Mouse (Mus musculus) kidney, adult 2 months (tissue): ENCODE measurements around the gene Mterf2. TPM values are rescaled to one million over a fixed set of nuclear protein-coding genes. Genes with fewer than 3 reads are reported as not detected.

Experiments
- DNase-seq: peaks from one replicate; pipeline ENCODE4 v3.0.0; 2021
- H3K27ac ChIP-seq: fragments of 200-500 bp; 2 replicates; pipeline ENCODE4 v1.5.1; 2012; ENCODE audit warnings: low read depth, low read length, control low read depth, inconsistent platforms; ENCODE audit not compliant: insufficient read depth
- H3K27me3 ChIP-seq: fragments of 200-500 bp; replicated peaks from 2 replicates; pipeline ENCODE4 v1.6.1; 2012; ENCODE audit warnings: mild to moderate bottlenecking, moderate library complexity, low read length, inconsistent platforms; ENCODE audit not compliant: control insufficient read depth, insufficient read depth
- H3K36me3 ChIP-seq: fragments of 200-500 bp; 2 replicates; pipeline ENCODE4 v1.6.1; 2012; ENCODE audit warnings: mild to moderate bottlenecking, moderate library complexity, low read length, inconsistent platforms; ENCODE audit not compliant: control insufficient read depth, insufficient read depth
- H3K4me1 ChIP-seq: fragments of 200-500 bp; 2 replicates; pipeline ENCODE4 v1.6.1; 2011; ENCODE audit warnings: low read length; ENCODE audit not compliant: control insufficient read depth, insufficient read depth
- H3K4me3 ChIP-seq: fragments of 200-500 bp; 2 replicates; pipeline ENCODE4 v1.5.1; 2011; ENCODE audit warnings: mild to moderate bottlenecking, low read depth, low read length, control low read depth; ENCODE audit not compliant: insufficient read depth
- CTCF ChIP-seq: fragments of 200-500 bp; conservative IDR thresholded peaks from 2 replicates; pipeline ENCODE4 v1.5.1; 2011; ENCODE audit warnings: low read depth, mild to moderate bottlenecking, control low read depth, low read length, moderate library complexity, mixed read lengths; ENCODE audit not compliant: insufficient read depth, insufficient read length
- POLR2A ChIP-seq: fragments of 200-500 bp; IDR thresholded peaks from one replicate; pipeline ENCODE4 v1.6.1; 2011; ENCODE audit warnings: low read depth, low read length, control low read depth
- WGBS: fragments of 180-500 bp; shearing (Covaris S2); methylation state at CpG from one replicate; pipeline ENCODE4 v1.1.7; 2018; 5-methylcytosine and 5-hydroxymethylcytosine counted together
- polyA plus RNA-seq: library from polyadenylated mRNA; depleted of rRNA; stranded (reverse); fragments of >200 nt; gene quantifications from 2 replicates; pipeline ENCODE4 v1.2.3, GENCODE M21; 2012

Gene Mterf2
- polyA plus RNA-seq, 1 experiment = 10.1 TPM

DNA sequence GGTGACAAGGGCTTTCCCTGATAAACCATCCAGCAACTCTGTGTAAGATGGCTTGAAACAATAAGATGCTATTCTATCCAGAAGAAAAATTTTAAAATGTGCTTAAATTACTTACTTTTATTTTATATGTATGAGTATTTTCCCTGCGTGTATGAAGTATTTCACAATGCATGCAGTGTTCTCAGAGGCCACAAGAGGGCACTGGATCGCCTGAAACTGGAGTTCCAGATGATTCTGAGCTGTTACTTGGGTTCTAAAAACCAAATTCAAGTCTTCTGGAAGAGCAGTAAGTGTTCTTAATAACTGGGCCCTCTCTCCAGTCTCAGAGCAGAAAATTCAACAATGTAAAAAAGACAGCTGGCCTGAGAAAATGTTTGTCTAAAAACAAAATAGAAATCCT lies 26.4 kb upstream of the Mterf2 start:
- no peak overlapping the region for H3K4me3 ChIP-seq
- no peak overlapping the region for H3K27ac ChIP-seq
- TF ChIP-seq POLR2A = no peak
- TF ChIP-seq CTCF = peak; percentile 65
- H3K36me3 ChIP-seq = no peaks in the 10 kb centered on the region
- H3K4me1 ChIP-seq = no peaks in the 10 kb centered on the region
- H3K27me3 ChIP-seq = no peaks in the 10 kb centered on the region
- peak; percentile 58 for DNase-seq
- WGBS = 4% methylated on average over 2 of the region's 2 CpGs

DNA sequence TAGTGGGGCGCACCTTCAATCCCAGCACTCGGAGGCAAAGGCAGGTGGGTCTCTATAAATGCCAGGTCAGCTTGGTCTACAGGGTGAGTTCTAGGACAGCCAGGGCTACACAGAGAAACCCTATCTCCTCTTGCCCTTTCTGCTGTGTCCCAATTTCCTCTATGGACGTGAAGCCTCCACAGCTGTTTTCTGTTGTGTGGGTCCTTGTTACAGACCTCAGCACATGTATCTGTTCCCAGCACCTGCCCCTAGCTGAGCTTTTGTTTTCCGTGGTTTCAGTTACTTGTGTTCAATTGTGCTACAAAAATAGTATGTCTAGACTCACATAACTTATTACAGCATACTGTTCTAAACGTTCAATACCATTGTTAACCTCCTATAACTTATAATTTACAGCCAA lies 21.4 kb upstream of the Mterf2 start:
- TF ChIP-seq POLR2A = no peak
- TF ChIP-seq CTCF = no peak
- Histone ChIP-seq H3K27me3 (no peaks in the 10 kb centered on the region), H3K4me1 (no peaks in the 10 kb centered on the region), H3K36me3 (no peaks in the 10 kb centered on the region; the same call in 1 of the 2 replicates), H3K27ac (no peak overlapping the region), H3K4me3 (no peak overlapping the region)
- no peak for DNase-seq
- WGBS = 84% methylated on average over 5 of the region's 5 CpGs

DNA sequence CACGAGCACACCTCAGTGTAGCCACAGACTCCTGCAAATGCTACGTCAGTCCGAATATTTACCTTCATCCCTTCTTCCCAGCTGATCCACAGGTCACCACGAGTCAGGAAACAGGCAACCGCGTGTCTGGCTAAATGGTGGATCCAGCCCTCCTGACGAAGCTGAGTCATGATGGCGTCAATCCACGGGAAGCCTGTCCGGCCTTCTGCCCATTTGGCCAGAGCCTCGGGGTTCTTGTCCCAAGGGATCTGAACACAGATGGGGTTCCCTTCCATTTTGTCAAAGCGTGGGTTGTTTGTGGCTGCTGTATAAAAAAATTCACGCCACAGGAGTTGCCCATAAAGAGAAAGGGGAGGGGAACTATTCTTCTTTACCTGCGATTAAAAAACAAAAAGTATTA lies 18.5 kb upstream of the Mterf2 start:
- Histone ChIP-seq H3K4me1 (no peaks in the 10 kb centered on the region), H3K36me3 (no peaks in the 10 kb centered on the region; the same call in none of the 2 replicates), H3K4me3 (no peak overlapping the region), H3K27me3 (no peaks in the 10 kb centered on the region), H3K27ac (no peak overlapping the region)
- 87% methylated on average over 14 of the region's 14 CpGs for WGBS
- DNase-seq = no peak
- TF ChIP-seq CTCF (no peak), POLR2A (no peak)

DNA sequence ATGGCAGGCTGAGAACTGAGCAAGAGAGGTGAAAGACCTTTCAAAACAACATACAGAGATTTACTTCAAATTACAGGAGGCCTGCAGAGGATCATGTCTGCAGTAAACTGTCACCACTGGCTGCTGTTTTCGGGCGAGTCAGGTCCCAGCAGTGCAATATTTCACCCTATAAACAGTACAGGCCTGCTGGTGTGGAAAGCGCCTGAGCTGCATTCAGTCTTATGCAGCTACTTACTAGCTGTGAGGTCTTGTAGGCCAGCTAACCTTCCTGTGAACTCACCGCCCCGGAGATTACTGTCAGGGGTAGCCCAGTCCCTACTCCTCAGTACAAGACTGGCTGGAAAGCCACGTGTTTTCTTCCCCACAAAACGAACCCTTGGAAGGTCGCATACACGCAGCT lies 13.6 kb upstream of the Mterf2 start:
- Histone ChIP-seq H3K4me3 (no peak overlapping the region), H3K27me3 (no peaks in the 10 kb centered on the region), H3K27ac (no peak overlapping the region), H3K4me1 (no peaks in the 10 kb centered on the region), H3K36me3 (no peaks in the 10 kb centered on the region; the same call in 1 of the 2 replicates)
- 75% methylated on average over 9 of the region's 9 CpGs for WGBS
- no peak for DNase-seq
- TF ChIP-seq POLR2A (no peak), CTCF (no peak)

DNA sequence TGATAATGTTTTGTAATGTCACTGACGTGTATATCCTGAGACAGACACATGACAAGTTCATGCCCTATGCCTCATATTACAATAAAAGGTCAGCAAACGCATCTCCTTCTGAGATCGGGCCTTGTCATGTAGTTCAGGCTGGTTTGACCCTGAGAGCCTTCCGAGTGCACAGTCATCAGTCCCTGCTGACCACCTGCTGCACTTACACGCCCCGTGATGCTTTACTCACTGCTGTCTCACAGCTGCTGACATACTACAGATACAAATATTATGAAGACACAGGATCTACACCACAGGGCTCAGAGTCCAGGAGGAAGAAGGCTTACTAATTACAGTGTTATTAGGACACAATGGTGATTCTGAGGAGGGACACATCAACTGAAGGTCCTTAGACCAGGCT lies 8.7 kb upstream of the Mterf2 start:
- TF ChIP-seq CTCF = no peak
- no peak for TF ChIP-seq POLR2A
- H3K36me3 ChIP-seq = no peaks in the 10 kb centered on the region
- H3K27me3 ChIP-seq = no peaks in the 10 kb centered on the region
- no peak overlapping the region for H3K27ac ChIP-seq
- H3K4me3 ChIP-seq = no peak overlapping the region
- no peaks in the 10 kb centered on the region for H3K4me1 ChIP-seq
- DNase-seq = no peak
- 89% methylated on average over 6 of the region's 6 CpGs for WGBS

DNA sequence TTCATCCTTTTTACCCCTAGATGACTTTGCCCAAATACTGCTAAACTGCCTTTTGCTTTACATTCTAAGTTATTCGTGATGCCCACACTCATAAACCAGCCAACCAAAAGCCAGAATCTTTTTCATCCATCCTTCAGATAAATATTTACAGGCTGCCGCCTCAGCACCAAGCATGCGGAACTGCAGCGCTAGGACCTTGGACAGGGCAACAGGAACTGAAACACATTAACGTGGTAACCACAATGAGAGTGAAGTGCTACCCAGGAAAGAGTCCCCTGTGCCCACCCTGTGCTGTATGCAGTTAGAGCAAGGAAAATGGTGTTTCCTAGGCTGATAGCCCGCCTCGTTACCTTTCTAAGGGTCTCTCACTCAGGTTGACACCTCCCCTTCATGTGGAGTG lies 626 bp upstream of the Mterf2 start:
- DNase-seq = peak; percentile 65
- 15% methylated on average over 7 of the region's 7 CpGs for WGBS
- H3K36me3 ChIP-seq = no peaks in the 10 kb centered on the region
- no peak overlapping the region for H3K27ac ChIP-seq
- H3K27me3 ChIP-seq = no peaks in the 10 kb centered on the region
- TF ChIP-seq CTCF = no peak
- no peak for TF ChIP-seq POLR2A
- H3K4me1 ChIP-seq = no peaks in the 10 kb centered on the region; the same call in 1 of the 2 replicates
- H3K4me3 ChIP-seq = no peak overlapping the region

DNA sequence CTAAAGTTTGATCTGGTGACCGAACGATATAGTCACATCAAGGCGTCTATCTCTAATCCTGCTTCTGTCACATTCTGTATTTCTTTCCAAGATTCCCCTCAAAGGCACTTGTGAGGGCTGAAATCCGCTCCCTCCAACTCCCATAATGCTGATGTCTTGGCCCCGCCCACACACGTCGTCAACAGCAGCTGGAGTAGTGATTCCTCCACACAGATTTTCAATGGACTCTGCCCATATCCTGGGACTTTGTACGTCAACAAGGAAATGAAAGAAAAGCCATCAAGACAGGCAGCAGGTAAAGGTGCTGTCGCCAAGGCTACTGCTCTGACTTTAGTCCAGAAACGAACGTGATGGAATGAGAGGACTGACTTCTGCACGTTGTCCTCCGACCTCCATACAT lies 2.6 kb downstream of the Mterf2 start:
- Histone ChIP-seq H3K4me1 (no peaks in the 10 kb centered on the region; the same call in 1 of the 2 replicates), H3K27me3 (no peaks in the 10 kb centered on the region), H3K4me3 (no peak overlapping the region), H3K27ac (no peak overlapping the region), H3K36me3 (no peaks in the 10 kb centered on the region)
- TF ChIP-seq POLR2A = no peak
- no peak for TF ChIP-seq CTCF
- DNase-seq = no peak
- WGBS = 79% methylated on average over 13 of the region's 13 CpGs

DNA sequence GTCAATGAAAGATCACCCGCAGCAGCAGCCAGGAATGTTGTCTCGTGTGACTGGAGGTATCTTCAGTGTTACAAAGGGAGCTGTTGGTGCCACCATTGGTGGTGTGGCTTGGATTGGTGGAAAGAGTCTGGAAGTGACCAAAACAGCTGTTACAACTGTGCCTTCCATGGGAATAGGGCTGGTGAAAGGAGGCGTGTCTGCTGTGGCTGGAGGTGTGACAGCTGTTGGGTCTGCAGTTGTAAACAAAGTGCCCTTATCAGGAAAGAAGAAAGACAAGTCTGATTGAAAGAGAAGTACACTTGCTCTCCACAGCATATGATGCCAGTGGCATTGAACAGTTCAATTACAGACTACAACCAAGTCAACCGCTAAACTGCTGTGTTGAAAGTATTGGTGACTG lies 13.4 kb downstream of the Mterf2 start:
- no peak overlapping the region for H3K27ac ChIP-seq
- H3K36me3 ChIP-seq = no peaks in the 10 kb centered on the region
- no peak overlapping the region for H3K4me3 ChIP-seq
- 89% methylated on average over 4 of the region's 4 CpGs for WGBS
- no peaks in the 10 kb centered on the region for H3K27me3 ChIP-seq
- TF ChIP-seq CTCF = no peak
- TF ChIP-seq POLR2A = no peak
- H3K4me1 ChIP-seq = no peaks in the 10 kb centered on the region
- no peak for DNase-seq
